Mouse (Mus musculus) stomach, postnatal 0 days (tissue): ENCODE measurements around the gene Gm49368.

Experiments used
- CTCF ChIP-seq: IDR thresholded peaks from 2 replicates; pipeline ENCODE4 v1.5.1; 2016; ENCODE audit warnings: antibody characterized with exemption, low read depth, mild to moderate bottlenecking, moderate library complexity
- EP300 ChIP-seq: optimal IDR thresholded peaks from 2 replicates; pipeline ENCODE3; 2016; ENCODE audit warnings: antibody characterized with exemption

GRCm38 (mm10) chr7:128110314-128110713 lies 47.8 kb downstream of the Gm49368 start:
- no peak for TF ChIP-seq EP300
- TF ChIP-seq CTCF = no peak
